Mouse (Mus musculus) forebrain, postnatal 0 days (tissue): ENCODE measurements at regions not wholly inside any gene's neighbourhood (a gene's known extent, or its start where the extent isn't known, plus 50 kb on each side); places are given as distances from the start of the nearest gene placed in this dataset.

ENCODE experiments used
- ATAC-seq: fragments of 200-750 bp; cut with Nextera tagmentation; 2 replicates; pipeline ENCODE4 v1.8.0; 2017; ENCODE audit warnings: mild to moderate bottlenecking, moderate library complexity
- DNase-seq: peaks from one replicate; pipeline ENCODE4 v3.0.0-alpha.2; 2015
- H3K27ac ChIP-seq: fragments of 300-500 bp; sonication (generic); 2 replicates; pipeline ENCODE4 v1.5.1; 2014; ENCODE audit warnings: low read depth, mild to moderate bottlenecking, antibody characterized with exemption, low read length, moderate library complexity, mixed read lengths
- H3K27me3 ChIP-seq: fragments of 300-500 bp; sonication (generic); 2 replicates; pipeline ENCODE4 v1.6.1; 2014; ENCODE audit warnings: mild to moderate bottlenecking, low read length, mixed read lengths; ENCODE audit not compliant: insufficient read depth
- H3K36me3 ChIP-seq: fragments of 300-500 bp; sonication (generic); 2 replicates; pipeline ENCODE4 v1.6.1; 2014; ENCODE audit warnings: mild to moderate bottlenecking, moderate library complexity; ENCODE audit not compliant: insufficient read depth
- H3K4me1 ChIP-seq: fragments of 300-500 bp; sonication (generic); 2 replicates; pipeline ENCODE4 v1.6.1; 2014; ENCODE audit warnings: antibody characterized with exemption; ENCODE audit not compliant: insufficient read depth
- H3K4me2 ChIP-seq: fragments of 300-500 bp; sonication (generic); 2 replicates; pipeline ENCODE4 v1.6.1; 2014; ENCODE audit warnings: low read depth, mild to moderate bottlenecking, moderate library complexity
- H3K4me3 ChIP-seq: fragments of 300-500 bp; sonication (generic); 2 replicates; pipeline ENCODE4 v1.5.1; 2014; ENCODE audit warnings: low read depth, low read length, mixed read lengths
- H3K9ac ChIP-seq: fragments of 300-500 bp; sonication (generic); 2 replicates; pipeline ENCODE4 v1.6.1; 2014; ENCODE audit warnings: mild to moderate bottlenecking
- H3K9me3 ChIP-seq: fragments of 300-500 bp; sonication (generic); 2 replicates; pipeline ENCODE4 v1.6.1; 2016; ENCODE audit warnings: low read length
- CTCF ChIP-seq: sonication (generic); IDR thresholded peaks from 2 replicates; pipeline ENCODE4 v1.5.1; 2016; ENCODE audit warnings: antibody characterized with exemption, control low read depth, low read depth
- WGBS: fragments of 180-500 bp; shearing (Covaris S2); extraction: QIAGEN DNeasy Blood & Tissue Kit; methylation state at CpG from one replicate; pipeline ENCODE4 v1.1.7; 2014; 5-methylcytosine and 5-hydroxymethylcytosine counted together

DNA sequence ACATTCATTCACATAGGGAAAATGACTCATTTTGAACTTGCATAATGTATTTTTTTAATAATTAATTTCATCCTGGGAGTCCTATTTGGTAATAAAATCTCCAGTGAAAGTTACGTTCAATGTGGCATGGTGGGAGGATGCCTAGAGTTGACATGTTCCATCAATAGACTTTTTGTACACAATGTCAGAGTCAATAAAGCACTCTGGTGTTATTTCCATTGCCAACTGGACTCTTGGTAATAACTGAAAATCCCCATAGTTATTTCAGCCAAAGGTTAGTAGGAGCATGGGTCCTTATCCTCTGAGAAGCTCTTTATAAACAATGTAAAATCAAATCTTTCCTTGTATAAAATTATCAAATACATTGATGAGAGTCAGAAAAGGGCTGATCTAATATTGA, 87.3 kb downstream of the P2ry1 start:
- ATAC-seq = no peak
- no peaks in the 10 kb centered on the region for H3K36me3 ChIP-seq
- H3K27ac ChIP-seq = no peak overlapping the region
- no peaks in the 10 kb centered on the region for H3K27me3 ChIP-seq
- TF ChIP-seq CTCF = no peak
- 91% methylated on average over 1 of the region's 1 CpGs for WGBS
- no peaks in the 10 kb centered on the region for H3K9me3 ChIP-seq
- H3K9ac ChIP-seq = no peak overlapping the region
- H3K4me2 ChIP-seq = no peak overlapping the region
- no peak for DNase-seq
- no peak overlapping the region for H3K4me3 ChIP-seq
- H3K4me1 ChIP-seq = no peaks in the 10 kb centered on the region

DNA sequence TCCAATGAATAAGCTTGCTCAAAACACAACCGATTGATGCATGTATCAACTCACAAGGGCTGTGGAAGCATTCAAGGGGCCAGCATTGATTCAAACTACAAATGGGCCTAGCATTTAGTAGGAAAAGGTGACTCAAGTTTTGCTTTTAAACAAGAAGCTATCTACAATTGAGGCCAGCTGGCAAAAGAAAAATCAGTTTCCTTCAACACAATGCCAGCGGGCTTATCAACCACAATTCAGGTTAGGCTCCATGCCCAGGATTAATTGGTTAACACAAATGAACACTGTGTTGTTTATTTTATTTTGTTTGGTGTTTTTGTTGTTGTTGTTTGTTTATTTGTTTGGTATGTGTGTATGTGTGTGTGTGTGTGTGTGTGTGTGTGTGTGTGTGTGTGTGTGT, 89.4 kb downstream of the P2ry1 start:
- no peak for DNase-seq
- no peak overlapping the region for H3K27ac ChIP-seq
- no peaks in the 10 kb centered on the region for H3K9me3 ChIP-seq
- H3K4me2 ChIP-seq = no peak overlapping the region
- H3K4me1 ChIP-seq = no peaks in the 10 kb centered on the region
- H3K4me3 ChIP-seq = no peak overlapping the region
- no peaks in the 10 kb centered on the region for H3K27me3 ChIP-seq
- WGBS = 76% methylated on average over 2 of the region's 2 CpGs
- no peaks in the 10 kb centered on the region for H3K36me3 ChIP-seq
- H3K9ac ChIP-seq = no peak overlapping the region
- TF ChIP-seq CTCF = no peak
- no peak for ATAC-seq

DNA sequence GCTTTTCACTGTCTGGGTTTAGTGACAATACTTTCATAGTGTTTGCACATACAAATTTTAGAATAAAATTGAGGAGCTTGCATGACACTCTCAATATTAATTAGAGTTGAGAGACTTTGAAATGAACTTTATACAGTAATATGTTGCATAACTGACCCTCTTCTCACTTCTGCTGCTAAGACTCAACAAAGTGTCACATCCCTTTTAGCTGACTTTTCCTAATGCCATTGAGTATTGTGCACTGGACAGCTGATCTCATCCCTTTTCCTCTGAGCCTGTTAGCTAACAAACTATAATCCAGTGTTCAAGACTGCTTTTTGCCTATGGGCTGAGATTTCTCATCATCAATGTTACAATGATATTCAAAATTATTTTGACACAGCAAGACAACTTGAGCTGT, 113.8 kb downstream of the P2ry1 start:
- Histone ChIP-seq H3K4me2 (no peak overlapping the region), H3K36me3 (no peaks in the 10 kb centered on the region), H3K27me3 (no peaks in the 10 kb centered on the region), H3K4me3 (no peak overlapping the region), H3K4me1 (no peaks in the 10 kb centered on the region), H3K9me3 (no peaks in the 10 kb centered on the region), H3K9ac (no peak overlapping the region), H3K27ac (no peak overlapping the region)
- DNase-seq (no peak), ATAC-seq (no peak)
- no peak for TF ChIP-seq CTCF

DNA sequence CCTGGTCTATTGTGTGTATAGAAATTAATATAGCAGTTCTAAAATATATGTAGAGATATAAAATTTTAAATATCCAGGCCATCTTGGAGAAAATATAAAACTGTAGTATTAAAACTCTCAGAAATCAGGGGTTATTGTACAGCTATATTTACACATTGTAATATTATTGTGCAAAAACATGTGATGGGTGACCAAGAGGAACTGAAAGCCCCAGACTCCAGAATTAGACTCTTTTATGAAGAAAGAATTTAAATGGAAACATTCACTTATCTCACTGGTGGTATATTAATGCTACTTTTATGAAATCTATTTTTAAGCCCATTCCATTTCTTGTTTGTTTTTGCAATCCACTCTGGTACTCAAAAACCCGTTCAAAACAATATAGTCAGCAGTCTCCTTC, 130.5 kb downstream of the P2ry1 start:
- no peak overlapping the region for H3K27ac ChIP-seq
- ATAC-seq = no peak
- no peaks in the 10 kb centered on the region for H3K36me3 ChIP-seq
- no peaks in the 10 kb centered on the region for H3K27me3 ChIP-seq
- 62% methylated on average over 1 of the region's 1 CpGs for WGBS
- TF ChIP-seq CTCF = no peak
- H3K9ac ChIP-seq = no peak overlapping the region
- H3K9me3 ChIP-seq = no peaks in the 10 kb centered on the region
- no peak overlapping the region for H3K4me2 ChIP-seq
- no peaks in the 10 kb centered on the region for H3K4me1 ChIP-seq
- H3K4me3 ChIP-seq = no peak overlapping the region
- no peak for DNase-seq

DNA sequence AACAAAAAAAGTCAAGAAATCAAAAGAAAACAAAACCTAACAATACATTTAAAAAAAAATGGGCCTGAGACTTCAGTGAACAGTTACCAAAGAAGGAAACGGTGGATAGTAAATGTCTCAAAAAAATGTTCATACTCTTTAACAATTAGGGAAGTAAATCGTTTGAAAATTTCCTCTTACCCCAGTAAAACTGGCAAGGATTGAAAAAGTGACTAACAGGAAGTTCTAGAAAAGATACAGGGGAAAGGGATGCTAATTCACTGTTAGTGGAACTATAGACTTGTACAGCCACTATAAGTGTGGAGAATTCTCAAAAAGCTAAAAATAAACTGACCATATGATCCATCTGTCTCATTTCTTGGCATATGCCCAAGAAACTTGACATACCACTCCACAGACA, 151.5 kb downstream of the P2ry1 start:
- H3K36me3 ChIP-seq = no peaks in the 10 kb centered on the region
- 92% methylated on average over 2 of the region's 2 CpGs for WGBS
- H3K9me3 ChIP-seq = no peaks in the 10 kb centered on the region
- no peaks in the 10 kb centered on the region for H3K27me3 ChIP-seq
- no peak for TF ChIP-seq CTCF
- DNase-seq (no peak), ATAC-seq (no peak)
- H3K4me1 ChIP-seq = no peaks in the 10 kb centered on the region
- no peak overlapping the region for H3K27ac ChIP-seq
- no peak overlapping the region for H3K4me2 ChIP-seq
- no peak overlapping the region for H3K4me3 ChIP-seq
- no peak overlapping the region for H3K9ac ChIP-seq

DNA sequence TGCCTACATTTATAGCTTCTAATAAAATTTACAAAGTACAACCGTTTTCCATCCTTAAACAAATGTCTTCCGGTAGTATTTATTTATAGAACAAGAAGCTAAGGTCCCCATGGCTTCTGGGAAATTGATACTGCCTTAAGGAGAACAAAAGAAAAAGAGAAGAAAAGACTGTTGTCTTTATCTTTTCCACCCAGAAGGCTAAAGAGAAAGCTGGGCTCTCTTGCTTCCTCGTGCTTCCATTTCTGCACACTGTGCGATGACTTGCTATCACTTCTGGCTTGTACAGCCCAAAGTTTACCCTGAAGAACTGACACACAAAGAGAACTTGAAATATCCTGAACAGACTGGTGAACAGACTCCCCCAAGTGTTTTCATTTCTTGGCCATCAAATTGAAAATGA, 157.2 kb downstream of the P2ry1 start:
- no peaks in the 10 kb centered on the region for H3K9me3 ChIP-seq
- H3K27me3 ChIP-seq = no peaks in the 10 kb centered on the region
- H3K36me3 ChIP-seq = no peaks in the 10 kb centered on the region
- 74% methylated on average over 4 of the region's 4 CpGs for WGBS
- ATAC-seq (no peak), DNase-seq (no peak)
- H3K4me2 ChIP-seq = no peak overlapping the region
- no peak for TF ChIP-seq CTCF
- no peaks in the 10 kb centered on the region for H3K4me1 ChIP-seq
- H3K9ac ChIP-seq = no peak overlapping the region
- no peak overlapping the region for H3K27ac ChIP-seq
- no peak overlapping the region for H3K4me3 ChIP-seq

DNA sequence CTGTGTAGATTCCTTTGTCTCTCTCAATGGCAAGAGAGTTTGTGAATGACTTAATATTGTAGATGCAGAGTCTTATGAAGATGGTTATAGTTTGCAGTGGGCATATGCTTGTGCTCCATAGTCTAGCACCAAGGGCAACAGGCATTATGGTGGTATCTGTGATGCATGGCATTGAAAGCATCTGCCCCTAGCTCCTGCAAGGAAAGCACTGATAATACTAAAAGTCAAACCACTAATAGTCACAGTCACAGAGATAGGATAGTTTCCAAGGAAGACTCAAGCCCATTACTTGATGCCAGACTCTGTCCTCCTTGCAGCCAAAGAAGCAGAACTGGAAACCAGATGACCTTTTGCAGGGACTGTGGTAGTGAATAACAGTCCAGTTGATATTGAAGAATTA, 158.8 kb downstream of the P2ry1 start:
- Histone ChIP-seq H3K9me3 (no peaks in the 10 kb centered on the region), H3K4me1 (no peaks in the 10 kb centered on the region), H3K4me2 (no peak overlapping the region), H3K9ac (no peak overlapping the region), H3K4me3 (no peak overlapping the region), H3K27ac (no peak overlapping the region), H3K27me3 (no peaks in the 10 kb centered on the region), H3K36me3 (no peaks in the 10 kb centered on the region)
- DNase-seq (no peak), ATAC-seq (no peak)
- no peak for TF ChIP-seq CTCF

DNA sequence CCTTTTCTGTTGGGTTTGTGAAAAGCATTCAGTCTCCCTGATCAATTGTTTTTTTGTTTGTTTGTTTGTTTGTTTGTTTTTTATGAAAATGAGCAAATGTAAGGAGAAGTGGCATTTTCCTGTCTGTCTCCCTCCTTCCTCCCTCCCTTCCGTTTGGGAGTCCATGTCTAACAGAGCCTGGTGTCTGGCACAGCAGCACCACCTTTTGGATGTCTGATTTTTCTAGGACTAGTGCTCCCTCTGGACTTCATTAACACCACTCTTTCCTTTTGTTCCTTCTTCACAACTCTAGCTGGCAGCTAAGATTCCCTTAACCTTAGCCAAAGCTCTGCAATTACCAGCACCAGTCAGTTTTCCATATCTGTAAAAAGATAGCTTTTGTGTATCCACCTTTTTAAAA, 175.6 kb upstream of the Rap2b start:
- Histone ChIP-seq H3K4me3 (no peak overlapping the region), H3K27me3 (no peaks in the 10 kb centered on the region), H3K9me3 (no peaks in the 10 kb centered on the region), H3K27ac (no peak overlapping the region), H3K4me2 (no peak overlapping the region), H3K9ac (no peak overlapping the region), H3K36me3 (no peaks in the 10 kb centered on the region), H3K4me1 (no peaks in the 10 kb centered on the region)
- TF ChIP-seq CTCF = peak; percentile 52
- ATAC-seq = peak; percentile 38; the same call in 1 of the 2 replicates
- peak; percentile 16 for DNase-seq
- WGBS = 10% methylated on average over 1 of the region's 1 CpGs
